Mouse (Mus musculus): ENCODE results near the gene Asxl2.

Gene Asxl2

DNA sequence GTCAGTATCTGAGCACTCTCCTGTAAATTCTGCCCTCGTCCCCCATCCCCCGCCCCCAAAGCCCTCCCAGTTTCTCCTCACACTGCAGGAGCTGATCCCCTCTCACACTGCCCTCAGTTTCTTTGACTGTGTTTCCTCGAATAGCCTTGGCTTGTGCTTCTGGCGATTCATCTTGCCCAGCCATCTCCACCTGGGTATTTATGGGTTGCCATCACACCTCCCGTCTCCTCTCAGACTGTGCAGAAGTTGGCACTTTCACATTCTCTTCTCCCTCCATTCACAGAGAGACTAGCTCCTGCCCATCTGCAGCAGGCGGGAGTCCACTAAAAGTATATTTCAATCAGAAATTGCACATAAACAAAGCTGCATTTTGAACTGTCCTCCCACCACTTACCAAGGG, 120.1 kb downstream of the Asxl2 start:
- no peak for DNase-seq (ENCODE audit: low spot score)

DNA sequence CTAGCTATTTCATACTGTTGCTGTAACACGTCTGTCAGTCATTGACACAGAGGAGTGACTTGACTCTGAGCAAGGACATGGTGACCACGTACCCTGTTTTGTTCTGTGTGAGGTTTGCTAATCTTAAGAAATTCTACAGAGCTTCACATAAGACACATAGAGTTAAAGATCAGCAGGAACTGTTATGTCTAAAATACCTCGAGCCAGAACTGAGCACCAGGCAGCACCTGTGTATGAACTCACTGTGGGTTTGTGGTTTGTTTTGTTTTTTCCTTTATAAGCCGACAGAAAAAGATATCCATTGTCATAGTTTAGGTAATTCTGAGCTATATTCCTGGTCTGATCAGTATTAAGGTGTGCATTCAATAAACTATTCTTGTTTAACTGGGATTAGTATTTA, 120.8 kb downstream of the Asxl2 start:
- DNase-seq (ENCODE audit: low spot score) = no peak

DNA sequence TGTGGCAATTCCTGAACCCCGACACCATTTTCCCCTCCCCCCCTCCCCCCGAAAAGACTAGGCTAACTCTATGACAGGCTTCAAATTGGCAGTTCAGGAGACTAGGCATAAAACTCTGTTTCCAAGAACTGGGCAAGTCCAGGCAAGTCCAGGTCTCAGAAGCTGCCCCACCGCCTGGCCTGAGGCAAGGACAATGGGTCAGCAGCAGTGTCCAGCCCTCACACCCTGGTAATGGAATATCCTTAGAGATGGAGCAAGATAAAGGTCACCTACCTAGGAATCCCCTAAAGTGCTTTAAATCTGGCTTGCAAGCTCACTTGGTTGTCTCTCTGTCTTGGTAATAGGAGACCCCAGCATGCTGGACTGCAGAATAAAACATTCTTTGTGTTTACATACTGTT, 121.3 kb downstream of the Asxl2 start:
- DNase-seq (ENCODE audit: low spot score) = no peak

DNA sequence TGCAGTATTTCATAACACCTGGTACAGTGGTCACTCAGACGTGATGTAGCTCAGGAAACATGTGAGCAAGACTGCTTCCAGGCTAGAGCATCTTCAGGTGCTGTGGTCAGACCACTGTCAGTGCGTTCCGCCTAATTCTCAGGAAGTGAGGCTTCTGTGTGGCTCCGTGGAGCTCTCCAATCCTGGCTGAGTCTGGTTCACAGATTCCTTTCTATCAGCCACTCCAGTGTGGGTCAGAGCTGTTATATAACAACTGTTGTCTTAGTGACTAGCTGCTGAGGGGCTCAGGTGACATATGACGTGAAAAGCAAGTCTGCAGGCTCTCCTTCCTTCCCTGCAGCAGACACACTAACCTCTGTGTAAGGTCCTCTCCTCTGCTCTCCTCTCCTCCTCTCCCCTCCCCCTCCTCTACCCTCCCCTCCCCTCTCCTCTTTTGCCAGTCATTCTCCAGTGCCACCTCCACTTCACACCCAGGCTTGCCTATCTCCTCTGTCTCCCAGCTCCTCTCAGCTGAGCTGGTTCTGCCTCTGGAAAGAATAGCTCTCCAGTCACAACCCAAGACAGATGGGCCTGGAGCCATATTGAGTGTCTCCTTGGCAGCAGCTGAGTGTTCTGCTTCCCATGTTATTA, 122.0 kb downstream of the Asxl2 start:
- no peak for DNase-seq (ENCODE audit: low spot score)

DNA sequence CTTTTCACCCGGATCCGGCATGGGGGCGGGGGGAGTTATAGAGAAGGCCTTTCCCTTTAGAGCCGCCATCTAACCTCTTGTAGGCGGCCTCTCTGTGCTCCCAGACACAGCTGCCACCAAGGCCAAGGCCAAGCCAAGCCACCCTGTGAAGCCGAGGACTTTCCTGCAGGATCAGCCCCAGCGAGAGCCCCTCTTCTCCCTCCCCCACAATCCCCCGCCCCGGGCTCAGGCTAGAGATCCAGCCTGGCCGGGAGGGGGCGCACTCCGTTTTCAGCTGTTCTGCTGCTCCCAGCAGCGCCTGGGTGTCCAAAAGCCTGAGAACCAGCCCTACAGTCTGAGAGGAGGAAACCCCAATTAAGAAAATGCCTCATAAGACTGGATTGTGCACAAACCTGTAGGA, 123.6 kb downstream of the Asxl2 start:
- no peak for DNase-seq (ENCODE audit: low spot score)
